Mouse (Mus musculus): ENCODE measurements around the gene Fam222b.
"Not testable (repeated sequence)": the region's sequence is repeated elsewhere in the genome, so short reads cannot be mapped to it uniquely, and the experiment has no call there.

Fam222b gene

DNA sequence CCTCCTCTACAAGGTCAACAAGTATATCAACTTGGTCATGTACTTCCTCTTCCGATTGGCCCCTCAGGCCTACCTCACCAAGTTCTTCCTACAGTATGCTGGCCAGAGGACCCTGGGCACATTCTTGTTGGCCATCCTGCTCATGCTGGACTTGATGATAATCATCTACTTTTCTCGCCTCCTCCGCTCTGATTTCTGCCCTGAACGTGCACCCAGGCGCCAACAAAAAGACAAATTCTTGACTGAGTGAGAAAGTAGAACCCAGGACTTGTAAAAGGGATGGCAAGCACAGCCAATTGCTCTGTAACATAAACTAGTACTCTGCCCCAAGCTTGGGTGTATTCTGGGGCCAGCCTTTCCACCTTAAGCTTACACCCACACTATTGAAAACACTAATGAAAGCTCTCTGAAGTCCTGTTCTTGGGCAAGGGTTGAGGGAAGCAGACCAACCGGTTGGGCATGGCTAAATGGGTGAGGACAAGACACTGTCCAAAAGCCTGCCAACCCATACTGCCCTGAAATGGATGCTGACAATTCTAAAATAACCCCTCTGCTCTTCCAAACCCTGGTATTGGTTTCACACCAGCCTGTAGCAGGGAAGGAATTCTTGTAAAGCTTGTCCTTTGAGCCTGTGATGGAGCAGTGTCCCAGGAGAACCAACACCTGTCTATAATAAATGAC lies 85.8 kb downstream of the Fam222b start:
- DNase-seq (ENCODE audit: low read depth, low spot score): no peak

DNA sequence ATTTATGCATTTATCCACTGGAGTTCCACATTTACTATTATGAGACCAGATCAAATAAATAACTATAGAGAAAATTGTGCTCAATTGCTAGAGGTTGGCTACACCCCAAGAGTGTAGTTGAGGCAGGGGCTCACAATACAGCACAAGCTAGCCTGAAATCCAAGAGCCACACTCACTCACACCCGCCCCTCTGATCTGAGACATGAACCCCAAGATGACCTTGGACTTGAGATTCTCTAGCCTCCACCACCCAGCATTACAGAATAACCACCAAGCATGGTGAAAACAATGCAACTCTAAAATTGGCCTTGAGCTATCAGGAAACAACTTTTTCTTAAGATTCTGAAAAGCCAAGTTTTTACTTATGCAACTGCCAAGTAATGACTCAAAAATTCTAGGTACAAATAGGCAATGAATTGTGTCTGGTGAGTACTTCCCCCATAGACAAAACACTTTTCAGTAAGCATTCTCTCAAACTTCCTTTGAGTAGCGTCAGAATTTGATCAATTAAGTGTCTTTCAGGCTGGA lies 87.4 kb downstream of the Fam222b start:
- DNase-seq (ENCODE audit: low read depth, low spot score): no peak

DNA sequence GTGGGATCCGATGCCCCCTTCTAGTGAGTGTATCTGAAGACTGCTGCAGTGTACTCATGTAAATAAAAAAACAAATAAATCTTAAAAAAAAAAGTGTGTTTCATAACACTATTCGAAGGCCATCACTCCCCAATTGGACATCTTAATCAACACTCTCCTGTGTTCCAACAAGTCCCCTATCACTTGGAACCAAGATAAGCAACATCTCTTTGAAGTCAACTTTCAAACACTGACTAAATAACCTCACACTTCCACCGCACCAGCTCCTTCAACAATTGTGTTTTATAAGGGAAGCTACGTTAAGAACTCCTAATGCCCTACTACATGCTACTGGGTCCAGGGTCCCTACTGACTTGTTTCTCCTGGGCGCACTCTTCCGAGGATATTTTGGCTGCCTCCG lies 88.0 kb downstream of the Fam222b start:
- no peak for DNase-seq (ENCODE audit: low read depth, low spot score)

DNA sequence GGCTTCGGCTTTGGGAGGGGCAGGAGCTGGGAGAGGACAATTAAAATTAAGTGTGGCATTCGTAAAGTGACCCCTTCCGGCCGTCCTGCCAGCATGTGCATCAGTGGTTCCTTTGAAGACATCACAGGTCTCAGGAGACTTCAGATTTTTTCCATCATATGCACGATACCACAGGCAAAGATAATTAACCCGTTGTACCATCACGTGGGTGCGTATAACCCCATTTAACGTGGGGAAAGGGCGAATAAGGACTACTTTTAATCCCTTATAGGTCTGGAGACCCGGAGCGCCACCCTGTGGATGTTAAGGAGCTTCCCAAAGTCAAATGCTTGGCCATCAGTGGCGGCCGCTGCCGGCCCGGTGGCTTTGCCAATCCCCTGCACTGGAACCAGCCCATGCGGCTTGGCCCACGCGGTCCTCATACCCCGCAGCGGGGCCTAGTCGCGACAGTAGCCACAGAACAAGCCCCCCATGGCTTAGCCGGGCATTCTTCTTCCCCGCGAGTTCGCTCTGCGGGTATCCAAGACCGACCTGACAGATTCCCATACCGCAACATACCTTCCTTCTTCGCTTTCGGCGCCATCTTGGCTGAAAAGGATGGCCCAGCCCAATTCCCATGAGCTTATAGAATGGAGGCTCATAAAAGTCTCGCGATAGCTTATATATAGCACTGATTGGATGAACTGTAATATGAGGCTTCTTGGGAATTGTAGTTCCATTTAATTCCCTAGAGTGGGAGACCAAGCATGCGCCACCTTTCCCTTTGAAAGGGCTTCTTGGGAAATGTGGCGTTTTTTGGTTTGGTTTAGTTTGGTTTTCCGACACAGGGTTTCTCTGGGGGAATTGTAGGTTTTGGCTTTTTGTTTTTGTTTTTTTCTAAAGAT lies 88.7 kb downstream of the Fam222b start, which contains the start of gene Rpl23a:
Gene Rpl23a, minus strand, starts transcription at position 624 of the 884 bp plus-strand sequence.
- peak; percentile 89 for DNase-seq (ENCODE audit: low read depth, low spot score)

DNA sequence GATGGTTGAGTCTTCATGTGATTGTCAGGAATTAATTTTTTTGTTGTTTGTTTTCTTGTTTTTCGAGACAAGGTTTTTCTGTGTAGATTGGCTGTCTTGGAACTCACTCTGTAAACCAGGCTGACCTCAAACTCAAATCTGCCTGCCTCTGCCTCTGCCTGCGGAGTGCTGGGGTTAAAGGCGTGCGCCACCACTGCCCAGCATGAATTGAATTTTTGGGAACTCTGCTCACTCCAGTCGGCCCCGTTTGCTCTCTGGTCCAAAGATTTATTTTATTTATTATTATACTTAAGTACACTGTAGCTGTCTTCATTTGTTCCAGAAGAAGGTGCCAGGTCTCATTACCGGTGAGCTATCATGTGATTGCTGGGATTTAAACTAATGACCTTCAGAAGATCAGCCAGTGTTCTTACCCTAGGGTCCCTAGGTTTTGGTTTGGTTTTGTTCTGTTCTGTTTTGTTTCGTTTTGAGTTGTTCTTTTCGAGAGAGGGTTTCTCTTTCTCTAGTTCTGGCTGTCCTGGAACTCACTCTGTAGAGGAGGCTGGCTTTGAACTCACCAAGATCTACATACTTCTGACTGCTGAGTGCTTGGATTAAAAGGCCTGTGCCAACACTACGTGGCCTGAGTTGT lies 89.5 kb downstream of the Fam222b start:
- DNase-seq (ENCODE audit: low read depth, low spot score): no peak

GRCm38 (mm10) chr11:78184702-78185101 lies 90.2 kb downstream of the Fam222b start:
- DNase-seq (ENCODE audit: low read depth, low spot score): not testable (repeated sequence)

- DNase-seq (ENCODE audit: low read depth, low spot score): peak; percentile 37
These were observed 94.1 kb downstream of the Fam222b start, which contains the start of gene Rab34 for GRCm38 (mm10) chr11:78188331-78189233. Rab34 (plus strand) TSS chr11:78188430.

DNA sequence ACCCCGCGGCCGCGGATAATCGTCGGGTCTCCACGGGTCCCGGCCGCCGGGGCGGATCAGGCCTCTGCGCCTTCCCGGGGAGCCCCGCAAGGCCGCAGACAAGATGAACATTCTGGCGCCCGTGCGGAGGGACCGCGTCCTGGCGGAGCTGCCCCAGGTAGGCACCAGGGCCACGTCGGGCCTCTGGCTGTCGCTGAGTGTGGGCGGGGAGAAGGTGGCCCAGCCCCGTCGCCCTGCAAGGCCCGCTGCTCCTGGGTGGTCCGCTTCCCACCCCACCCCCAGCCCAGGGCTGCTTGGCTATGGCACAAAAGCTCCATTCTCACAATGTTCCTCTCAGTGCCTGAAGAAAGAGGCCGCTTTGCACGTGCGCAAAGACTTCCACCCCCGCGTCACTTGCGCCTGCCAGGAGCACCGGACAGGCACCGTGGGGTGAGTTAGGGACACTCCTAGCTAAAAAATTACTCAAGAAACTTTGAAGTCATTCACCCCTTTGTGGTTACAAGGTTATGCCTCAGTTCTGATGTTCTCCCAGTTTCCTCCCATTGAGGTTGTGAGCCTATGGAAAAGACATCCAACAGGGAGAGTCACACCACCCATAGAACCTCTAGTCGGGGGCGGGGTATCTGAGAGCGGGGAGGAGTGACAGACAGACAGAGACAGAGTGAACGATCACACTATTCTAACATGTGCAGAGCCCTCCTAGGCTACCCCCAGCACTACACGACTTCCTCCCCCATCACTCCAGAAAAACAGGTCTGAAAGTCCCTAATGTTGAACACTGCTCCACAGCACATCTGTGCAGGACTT lies 95.0 kb downstream of the Fam222b start:
- DNase-seq (ENCODE audit: low read depth, low spot score): peak; percentile 53

GRCm38 (mm10) chr11:78190041-78190440 lies 95.6 kb downstream of the Fam222b start:
- DNase-seq (ENCODE audit: low read depth, low spot score): no peak

DNA sequence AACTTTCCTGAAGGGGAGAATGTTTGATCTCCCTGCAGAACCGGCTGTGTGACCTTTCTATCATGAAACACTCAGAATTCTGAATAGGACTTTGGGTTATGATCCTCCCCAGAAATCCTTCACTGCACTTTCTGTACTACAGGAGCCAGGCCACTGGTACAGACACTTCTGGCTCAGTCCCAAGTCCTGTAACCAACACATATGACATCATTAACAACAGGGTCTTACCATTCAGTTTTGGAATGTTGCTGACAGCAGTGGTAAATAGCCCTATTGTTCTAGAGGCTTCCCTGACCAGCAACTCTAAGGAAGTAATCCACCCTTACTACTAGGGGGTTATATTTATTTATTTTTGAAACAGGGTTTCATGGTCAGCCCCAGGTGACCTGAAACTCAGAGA lies 98.7 kb downstream of the Fam222b start, which contains the start of gene Proca1:
Gene Proca1, plus strand, starts transcription at position 280 of the 400 bp plus-strand sequence.
- no peak for DNase-seq (ENCODE audit: low read depth, low spot score)

DNA sequence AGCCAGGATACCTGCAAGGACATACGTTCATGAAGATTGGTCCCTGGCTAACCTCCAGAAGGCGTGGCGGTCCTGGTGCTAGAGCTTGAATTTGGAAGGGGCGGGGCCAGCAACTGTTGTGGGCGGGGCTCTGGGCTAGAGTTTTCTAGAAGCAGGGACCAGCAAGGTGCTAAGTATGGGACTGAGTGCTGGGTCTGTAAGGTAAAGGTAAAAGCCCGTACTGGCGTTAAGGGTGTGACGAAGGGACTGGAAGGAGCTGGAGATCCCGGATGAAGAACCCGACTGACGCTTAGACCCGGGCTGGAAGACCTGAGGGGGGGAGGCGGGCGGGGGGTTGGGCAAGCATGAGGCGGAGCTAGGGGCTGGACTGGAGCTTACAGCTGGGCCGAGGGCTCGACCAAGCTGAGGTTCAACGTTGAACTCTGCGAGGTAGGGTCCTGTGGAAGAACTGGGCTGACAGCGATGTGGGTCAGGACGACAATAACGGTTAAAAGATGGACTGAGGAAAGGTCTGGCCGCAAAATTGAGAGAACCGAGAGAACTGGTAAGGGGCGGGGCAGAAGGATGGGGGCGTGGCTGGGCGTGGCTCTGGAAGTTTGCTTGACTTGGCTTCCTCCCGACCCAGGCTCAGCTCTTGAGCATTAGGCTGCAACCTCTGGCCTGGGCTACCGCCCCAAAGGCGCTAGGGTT lies 100.1 kb downstream of the Fam222b start:
- peak; percentile 73 for DNase-seq (ENCODE audit: low read depth, low spot score)

DNA sequence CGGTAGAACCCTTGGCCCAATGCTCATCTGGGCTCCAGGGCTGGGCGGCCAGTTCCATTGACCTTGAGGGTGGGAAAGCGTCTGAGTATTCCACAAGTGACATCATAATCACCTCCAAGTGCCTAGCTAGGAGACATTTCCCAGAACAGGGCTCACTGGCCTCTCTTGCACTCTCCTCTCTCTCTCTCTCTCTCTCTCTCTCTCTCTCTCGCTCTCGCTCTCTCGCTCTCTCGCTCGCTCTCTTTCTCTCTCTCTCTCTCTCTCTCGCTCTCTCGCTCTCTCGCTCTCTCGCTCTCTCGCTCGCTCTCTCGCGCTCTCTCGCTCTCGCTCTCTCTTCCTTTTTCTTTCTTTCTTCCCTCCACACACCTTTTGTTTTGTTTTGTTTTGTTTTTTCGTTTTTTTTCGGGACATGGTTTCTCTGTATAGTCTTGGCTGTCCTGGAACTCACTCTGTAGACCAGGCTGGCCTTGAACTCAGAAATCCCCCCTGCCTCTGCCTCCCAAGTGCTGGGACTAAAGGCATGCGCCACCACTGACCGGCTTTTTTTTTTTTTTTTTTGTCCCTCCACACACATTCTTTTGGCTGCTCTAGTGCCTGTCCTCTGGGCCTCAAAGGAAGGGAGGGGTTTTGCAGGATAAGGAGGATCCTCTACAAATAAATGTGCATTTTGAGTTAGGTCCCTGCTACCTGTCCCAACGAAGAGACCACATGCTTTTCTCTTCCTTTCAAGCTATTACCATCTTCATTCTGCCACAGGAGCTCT lies 100.8 kb downstream of the Fam222b start:
- no peak for DNase-seq (ENCODE audit: low read depth, low spot score)

DNA sequence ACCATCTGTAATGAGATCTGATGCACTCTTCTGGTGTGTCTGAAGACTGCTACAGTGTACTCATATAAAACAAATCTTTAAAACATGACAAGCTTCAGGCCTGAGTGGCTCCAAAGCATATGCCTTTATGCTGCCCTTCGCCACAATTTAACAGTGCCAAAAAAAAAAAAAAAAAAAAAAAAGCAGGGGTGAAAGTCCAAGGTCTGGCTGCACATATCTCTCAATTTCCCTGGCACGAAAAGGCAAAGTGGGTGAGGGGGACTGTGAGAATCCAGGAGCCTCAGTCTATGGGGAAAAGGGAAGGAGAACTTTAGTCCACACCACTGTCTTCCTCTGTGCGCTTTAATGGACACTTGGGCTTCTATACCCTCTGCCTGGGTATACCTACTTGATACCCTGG lies 107.9 kb downstream of the Fam222b start:
- DNase-seq (ENCODE audit: low read depth, low spot score): no peak

DNA sequence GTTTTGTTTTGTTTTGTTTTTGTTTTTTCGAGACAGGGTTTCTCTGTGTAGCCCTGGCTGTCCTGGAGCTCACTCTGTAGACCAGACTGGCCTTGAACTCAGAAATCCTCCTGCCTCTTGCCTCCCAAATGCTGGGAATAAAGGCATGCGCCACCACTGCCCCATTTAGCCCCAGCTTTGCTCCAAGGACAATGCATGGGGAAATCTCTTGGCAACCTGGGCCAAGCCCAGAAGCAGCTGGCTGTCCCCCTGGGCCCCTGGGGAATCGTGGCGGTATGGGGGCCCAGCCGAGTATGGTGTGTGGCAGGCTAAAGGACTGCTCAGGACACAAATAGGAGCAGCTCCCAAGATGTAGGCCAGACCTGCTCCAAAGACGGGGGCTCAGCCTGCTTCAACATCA lies 109.8 kb downstream of the Fam222b start:
- no peak for DNase-seq (ENCODE audit: low read depth, low spot score)

DNA sequence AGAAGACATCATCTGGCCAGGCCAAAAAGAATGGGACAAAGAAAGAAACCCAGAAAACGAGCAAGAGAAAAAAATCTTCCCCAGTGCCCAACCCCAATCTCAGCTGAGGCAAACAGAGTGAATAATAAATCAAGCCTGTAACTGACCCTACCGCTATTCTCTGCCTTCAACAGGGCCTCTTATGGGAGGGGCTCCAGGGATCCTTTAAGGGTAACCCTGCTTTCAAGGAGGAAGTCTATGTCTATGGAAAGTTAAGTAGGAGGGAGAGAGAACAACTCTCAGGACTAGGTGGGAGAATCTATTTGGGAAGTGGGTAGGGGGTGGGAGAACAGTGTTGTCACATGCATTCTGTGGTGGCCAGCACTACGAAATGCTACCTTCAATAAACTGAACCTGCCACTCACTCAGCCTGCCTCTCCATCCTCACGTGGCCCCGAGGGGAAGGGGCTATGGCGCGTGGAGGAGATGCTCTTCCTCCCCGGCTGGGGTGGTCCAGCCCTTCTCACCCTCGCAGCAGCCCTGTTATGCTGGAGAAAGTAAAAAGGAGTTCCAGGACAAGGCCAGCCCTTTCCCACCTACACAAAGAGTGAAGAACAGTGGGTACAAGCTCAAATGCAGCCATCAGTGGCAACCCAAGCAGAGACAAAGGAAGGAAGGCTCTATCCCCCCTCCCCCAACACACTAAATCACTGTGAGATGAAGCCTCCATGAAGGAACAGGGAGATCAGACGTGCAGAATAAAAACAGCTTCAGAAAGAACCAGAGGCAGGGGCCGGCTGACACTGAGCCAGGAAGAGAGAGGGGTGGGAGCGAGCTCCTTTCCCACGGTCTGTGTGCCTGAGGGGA lies 111.1 kb downstream of the Fam222b start:
- DNase-seq (ENCODE audit: low read depth, low spot score): no peak

Data from CD4-positive, CD25-positive, alpha-beta regulatory T cell, adult 2 months (primary cell).